In the genomic region with DNA sequence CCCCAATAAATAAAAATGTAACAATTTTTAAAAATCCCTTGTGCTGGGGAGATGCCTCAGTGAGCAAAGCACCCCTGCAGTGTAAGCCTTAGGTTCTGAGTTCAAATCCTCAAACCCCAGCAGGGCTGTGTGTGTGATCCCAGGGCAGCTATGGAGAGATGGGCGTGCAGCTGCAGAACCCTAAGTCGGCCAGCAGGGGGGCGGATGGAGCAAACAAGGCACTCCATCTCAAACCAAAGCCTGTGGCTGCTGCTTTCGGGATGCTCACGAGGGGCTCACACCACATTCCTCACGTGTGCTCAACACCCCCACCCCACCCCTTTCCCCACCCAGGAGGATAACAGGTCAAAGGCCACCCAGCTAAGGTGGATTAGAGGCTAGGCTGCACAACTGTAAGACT, we compare ENCODE assay signal across 9 mouse cellular contexts. TPM values are rescaled to one million over a fixed set of nuclear protein-coding genes. Genes with fewer than 3 reads are reported as not detected.
A peak's percentile ranks its signal among the peaks of the same experiment; 100 is the strongest.
DNase-seq lines count a peak whose midpoint lies in the region; ATAC-seq lines count a peak whose summit lies in the region.
"Had no signal": no experiment of that assay in that cellular context is flagged by ENCODE, and none has a peak within 500 bp of the region (broad histone marks: within the 10 kb centered on the region; RNA-seq: fewer than 3 reads in every experiment).

No protein-coding gene starts in this region.

- no peaks in the 10 kb centered on the region for H3K4me1 ChIP-seq in midbrain, embryonic 11.5 days (ENCODE audit: control insufficient read depth, insufficient read depth, low read length)
- H3K4me1 ChIP-seq in midbrain, embryonic 15.5 days = no peaks in the 10 kb centered on the region
- peaks cover 10% of the 10 kb centered on the region for H3K4me1 ChIP-seq in forebrain, embryonic 10.5 days
- H3K4me1 ChIP-seq in hindbrain, embryonic 11.5 days (replicated peaks; ENCODE audit: control insufficient read depth, insufficient read depth, low read length) = no peaks in the 10 kb centered on the region
- 0 out of 2 replicates have a peak, but pooled peaks cover 3% of the 10 kb centered on the region for H3K4me1 ChIP-seq in midbrain, embryonic 13.5 days (replicated peaks)

- no peak overlapping the region for H3K4me3 ChIP-seq in midbrain, embryonic 11.5 days (ENCODE audit: low read depth, low read length)
- no peak overlapping the region for H3K4me3 ChIP-seq in midbrain, embryonic 15.5 days
- peak overlapping the region; percentile 18; the same call in 1 of the 2 replicates for H3K4me3 ChIP-seq in forebrain, embryonic 10.5 days
- H3K4me3 ChIP-seq in hindbrain, embryonic 11.5 days (ENCODE audit: low read depth, low read length) = no peak overlapping the region
- no peak overlapping the region for H3K4me3 ChIP-seq in midbrain, embryonic 13.5 days (replicated peaks)
- H3K4me3 ChIP-seq: embryonic facial prominence, embryonic 12.5 days had no signal

- peak; percentile 89 for DNase-seq in midbrain, embryonic 11.5 days (ENCODE audit: low spot score, missing footprints)
- DNase-seq in brain, adult 2 months (ENCODE audit: low read depth, low spot score) = peak; percentile 75
- peak; percentile 72 for DNase-seq in forebrain, embryonic 10.5 days (ENCODE audit: extremely low spot score, low spot score)
- DNase-seq in hindbrain, embryonic 11.5 days (ENCODE audit: low spot score) = peak; percentile 81
- peak; percentile 50 to 55 for DNase-seq in left cerebral cortex, postnatal 25 days (ENCODE audit: low spot score in 2 of 2)
- peak; percentile 83 for DNase-seq in testis, postnatal 10 days (ENCODE audit: low spot score)

- peak; percentile 55 for ATAC-seq in midbrain, embryonic 11.5 days (ENCODE audit: low FRiP score)
- no peak for ATAC-seq in midbrain, embryonic 15.5 days (replicated peaks)
- ATAC-seq in hindbrain, embryonic 11.5 days (ENCODE audit: low FRiP score) = peak; percentile 53; the same call in 1 of the 2 replicates
- peak; percentile 60; the same call in 1 of the 2 replicates for ATAC-seq in midbrain, embryonic 13.5 days

- H3K27ac ChIP-seq in midbrain, embryonic 11.5 days (ENCODE audit: low read depth, low read length) = no peak overlapping the region
- H3K27ac ChIP-seq in midbrain, embryonic 15.5 days = no peak overlapping the region
- H3K27ac ChIP-seq in forebrain, embryonic 10.5 days = peak overlapping the region; percentile 54
- no peak overlapping the region for H3K27ac ChIP-seq in hindbrain, embryonic 11.5 days (ENCODE audit: low read depth, low read length)
- H3K27ac ChIP-seq in midbrain, embryonic 13.5 days = no peak overlapping the region
- H3K27ac ChIP-seq: embryonic facial prominence, embryonic 12.5 days had no signal

- intact Hi-C loops in left cerebral cortex, postnatal 25 days (cut with DNase I) = no loop called here

- H3K27me3 ChIP-seq in midbrain, embryonic 11.5 days (ENCODE audit: control insufficient read depth, insufficient read depth, low read length) = no peaks in the 10 kb centered on the region
- no peaks in the 10 kb centered on the region for H3K27me3 ChIP-seq in midbrain, embryonic 15.5 days (replicated peaks)
- H3K27me3 ChIP-seq in forebrain, embryonic 10.5 days (ENCODE audit: poor library complexity, severe bottlenecking) = no peaks in the 10 kb centered on the region
- H3K27me3 ChIP-seq in hindbrain, embryonic 11.5 days (ENCODE audit: control insufficient read depth, insufficient read depth, low read length) = no peaks in the 10 kb centered on the region
- H3K27me3 ChIP-seq in midbrain, embryonic 13.5 days = no peaks in the 10 kb centered on the region
- H3K27me3 ChIP-seq: embryonic facial prominence, embryonic 12.5 days had no signal

- H3K9ac ChIP-seq in midbrain, embryonic 11.5 days (ENCODE audit: low read length) = no peak overlapping the region
- no peak overlapping the region for H3K9ac ChIP-seq in midbrain, embryonic 15.5 days
- H3K9ac ChIP-seq in hindbrain, embryonic 11.5 days (ENCODE audit: low read depth, low read length) = no peak overlapping the region
- no peak overlapping the region for H3K9ac ChIP-seq in midbrain, embryonic 13.5 days (replicated peaks)
- H3K9ac ChIP-seq: embryonic facial prominence, embryonic 12.5 days had no signal

- WGBS in midbrain, embryonic 11.5 days = 4% methylated on average over 6 of the region's 6 CpGs
- 8% methylated on average over 6 of the region's 6 CpGs for WGBS in midbrain, embryonic 15.5 days
- 8% methylated on average over 6 of the region's 6 CpGs for WGBS in forebrain, embryonic 10.5 days
- WGBS in hindbrain, embryonic 11.5 days = 9% methylated on average over 6 of the region's 6 CpGs
- 3% methylated on average over 6 of the region's 6 CpGs for WGBS in midbrain, embryonic 13.5 days

- H3K9me3 ChIP-seq in midbrain, embryonic 11.5 days (ENCODE audit: control insufficient read depth, low read length) = no peaks in the 10 kb centered on the region
- H3K9me3 ChIP-seq in midbrain, embryonic 15.5 days = no peaks in the 10 kb centered on the region
- no peaks in the 10 kb centered on the region for H3K9me3 ChIP-seq in forebrain, embryonic 10.5 days
- no peaks in the 10 kb centered on the region for H3K9me3 ChIP-seq in hindbrain, embryonic 11.5 days (ENCODE audit: control insufficient read depth, low read length)
- H3K9me3 ChIP-seq in midbrain, embryonic 13.5 days = no peaks in the 10 kb centered on the region
- H3K9me3 ChIP-seq: embryonic facial prominence, embryonic 12.5 days had no signal

- no peaks in the 10 kb centered on the region for H3K36me3 ChIP-seq in midbrain, embryonic 11.5 days (ENCODE audit: control insufficient read depth, insufficient read depth, low read length)
- H3K36me3 ChIP-seq in midbrain, embryonic 15.5 days (replicated peaks) = no peaks in the 10 kb centered on the region
- H3K36me3 ChIP-seq in forebrain, embryonic 10.5 days (replicated peaks) = peaks cover 80% of the 10 kb centered on the region
- no peaks in the 10 kb centered on the region for H3K36me3 ChIP-seq in hindbrain, embryonic 11.5 days (ENCODE audit: control insufficient read depth, insufficient read depth, low read length)
- H3K36me3 ChIP-seq in midbrain, embryonic 13.5 days = no peaks in the 10 kb centered on the region

- H3K4me2 ChIP-seq in midbrain, embryonic 11.5 days = no peak overlapping the region
- no peak overlapping the region for H3K4me2 ChIP-seq in midbrain, embryonic 15.5 days
- H3K4me2 ChIP-seq in hindbrain, embryonic 11.5 days (replicated peaks; ENCODE audit: low read depth, low read length) = no peak overlapping the region
- H3K4me2 ChIP-seq in midbrain, embryonic 13.5 days (replicated peaks) = no peak overlapping the region; the same call in 1 of the 2 replicates
- H3K4me2 ChIP-seq: embryonic facial prominence, embryonic 12.5 days had no signal

RNA-seq across cellular contexts. Expression of gene Kank2, which starts 11.6 kb away (rescaled TPM):
- polyA plus RNA-seq in midbrain, embryonic 11.5 days (2014; fragmentation: Nextera tagmentation; extraction: Ambion mirVana) = 3.5 and 3.9 TPM in 2 replicates
- polyA plus RNA-seq in midbrain, embryonic 15.5 days (2015; fragmentation: Nextera tagmentation; extraction: Ambion mirVana) = 5.8 TPM in 2 replicates
- polyA plus RNA-seq in forebrain, embryonic 10.5 days (2016; fragmentation: Nextera tagmentation; extraction: Ambion mirVana) = 8.6 and 8.9 TPM in 2 replicates
- 4.1 and 4.7 TPM in 2 replicates for polyA plus RNA-seq in hindbrain, embryonic 11.5 days (2014; fragmentation: Nextera tagmentation; extraction: Ambion mirVana)
- total RNA-seq in left cerebral cortex, postnatal 25 days (2021) = 1 to 10 TPM; 7.4 to 7.5 TPM
- polyA plus RNA-seq in midbrain, embryonic 13.5 days (2015; fragmentation: Nextera tagmentation; extraction: Ambion mirVana) = 3.3 and 4.3 TPM in 2 replicates

RNA-seq across cellular contexts. Expression of gene Spc24, which starts 26.8 kb away (rescaled TPM):
- polyA plus RNA-seq in midbrain, embryonic 11.5 days (2014; fragmentation: Nextera tagmentation; extraction: Ambion mirVana) = 91.3 and 115 TPM in 2 replicates
- polyA plus RNA-seq in midbrain, embryonic 15.5 days (2015; fragmentation: Nextera tagmentation; extraction: Ambion mirVana) = 15.7 and 17.8 TPM in 2 replicates
- 196 and 197 TPM in 2 replicates for polyA plus RNA-seq in forebrain, embryonic 10.5 days (2016; fragmentation: Nextera tagmentation; extraction: Ambion mirVana)
- polyA plus RNA-seq in hindbrain, embryonic 11.5 days (2014; fragmentation: Nextera tagmentation; extraction: Ambion mirVana) = 94.3 and 101 TPM in 2 replicates
- 1 to 10 TPM; 1.6 to 1.7 TPM for total RNA-seq in left cerebral cortex, postnatal 25 days (2021)
- polyA plus RNA-seq in midbrain, embryonic 13.5 days (2015; fragmentation: Nextera tagmentation; extraction: Ambion mirVana) = 36.2 and 44.6 TPM in 2 replicates

RNA-seq across cellular contexts. Expression of gene Angptl8, which starts 48.4 kb away (rescaled TPM):
- 0.19 and 0.22 TPM in 2 replicates for polyA plus RNA-seq in midbrain, embryonic 11.5 days (2014; fragmentation: Nextera tagmentation; extraction: Ambion mirVana)
- 0.61 and 0.74 TPM in 2 replicates for polyA plus RNA-seq in midbrain, embryonic 15.5 days (2015; fragmentation: Nextera tagmentation; extraction: Ambion mirVana)
- polyA plus RNA-seq in forebrain, embryonic 10.5 days (2016; fragmentation: Nextera tagmentation; extraction: Ambion mirVana) = 0.62 and 0.94 TPM in 2 replicates
- 0.74 TPM in 1 of 2 replicates, not detected in the other for polyA plus RNA-seq in hindbrain, embryonic 11.5 days (2014; fragmentation: Nextera tagmentation; extraction: Ambion mirVana)
- not detected for total RNA-seq in left cerebral cortex, postnatal 25 days (2021)
- polyA plus RNA-seq in midbrain, embryonic 13.5 days (2015; fragmentation: Nextera tagmentation; extraction: Ambion mirVana) = 0.24 and 0.43 TPM in 2 replicates
